Mouse (Mus musculus) lung, adult 2 months (tissue): ENCODE data around the gene Ssr2.

Experiments
- CTCF ChIP-seq: fragments of 200-500 bp; IDR thresholded peaks from 2 replicates; pipeline ENCODE4 v1.5.1; 2011; ENCODE audit warnings: mild to moderate bottlenecking, low read length, control low read depth; ENCODE audit not compliant: insufficient read depth
- POLR2A ChIP-seq: fragments of 200-500 bp; IDR thresholded peaks from 2 replicates; pipeline ENCODE4 v1.6.1; 2011; ENCODE audit warnings: low read depth, mild to moderate bottlenecking, control low read depth, low read length, borderline replicate concordance; ENCODE audit errors: extremely low read depth

DNA sequence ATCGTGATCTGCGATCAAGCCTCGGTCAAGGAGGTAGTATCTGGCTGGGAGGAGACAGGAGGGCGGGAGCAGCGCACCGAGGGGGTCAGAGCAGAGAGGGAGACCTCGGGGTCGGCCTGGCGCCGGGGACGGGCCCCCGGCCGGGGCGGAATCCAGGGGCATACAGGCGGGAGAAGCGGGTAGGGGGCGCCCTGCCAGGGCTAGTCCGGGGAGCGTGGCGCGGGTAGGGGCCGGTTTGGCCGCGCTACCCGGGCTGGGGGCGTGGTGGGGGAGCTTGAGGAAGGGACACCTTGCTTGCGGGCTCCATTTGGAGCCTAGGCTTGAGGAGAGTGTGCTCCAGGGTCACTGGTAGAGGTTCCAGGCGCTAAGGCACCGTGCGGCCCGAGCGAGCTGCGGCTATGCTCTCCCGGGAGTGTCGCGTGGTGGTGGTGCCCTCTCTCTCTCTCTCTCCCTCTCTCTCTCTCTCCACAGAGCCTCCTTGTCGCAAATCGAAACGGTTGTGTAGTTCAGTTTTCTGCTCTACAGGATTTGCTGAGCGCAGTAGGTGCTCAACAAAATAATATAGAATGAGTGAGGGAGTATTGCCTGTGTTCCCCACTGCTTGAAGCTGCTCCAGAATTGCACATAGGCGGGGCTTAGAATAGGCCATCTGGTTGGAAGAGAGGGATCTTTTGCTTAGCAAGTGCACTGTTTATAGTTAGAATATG is 21.6 kb upstream of the Ssr2 start:
- no peak for TF ChIP-seq CTCF
- TF ChIP-seq POLR2A: no peak
